8 mouse cellular contexts compared by ENCODE assay signal in genomic region chr11:78322076-78322831, GRCm38 (mm10). TPM values are rescaled to one million over a fixed set of nuclear protein-coding genes. Genes with fewer than 3 reads are reported as not detected.
DNase-seq lines count a peak whose midpoint lies in the region; ATAC-seq and TF ChIP-seq lines count a peak whose summit lies in the region.

No protein-coding gene starts in this region.

- no peak for TF ChIP-seq CTCF in forebrain, postnatal 0 days (IDR thresholded peaks at IDR 0.05; ENCODE audit: low read depth)

- WGBS in forebrain, postnatal 0 days = 20% methylated on average over 2 of the region's 2 CpGs
- WGBS in midbrain, embryonic 16.5 days = 54% methylated on average over 2 of the region's 2 CpGs

- H3K36me3 ChIP-seq in forebrain, postnatal 0 days (ENCODE audit: insufficient read depth) = no peaks in the 10 kb centered on the region
- no peaks in the 10 kb centered on the region for H3K36me3 ChIP-seq in midbrain, embryonic 16.5 days (ENCODE audit: control insufficient read depth, insufficient read depth, low read length)

- DNase-seq in cerebellum, postnatal 10 days = peak; percentile 47 to 59
- no peak for DNase-seq in cerebellum, postnatal 4 days (ENCODE audit: low spot score in 2 of 2)
- DNase-seq in left cerebral cortex, postnatal 10 days (ENCODE audit: extremely low spot score in 1 of 2, low spot score in 2 of 2) = peak; percentile 41 to 49
- DNase-seq in left cerebral cortex, adult 11 months (ENCODE audit: low spot score) = no peak
- DNase-seq in forebrain, postnatal 0 days = peak; percentile 25
- no peak for DNase-seq in embryo, embryonic 9.5 days (ENCODE audit: extremely low spot score)
- no peak for DNase-seq in urinary bladder, postnatal 36 days (ENCODE audit: low spot score in 2 of 2)

- peak overlapping the region; percentile 37 for H3K4me2 ChIP-seq in forebrain, postnatal 0 days (ENCODE audit: low read depth)
- peak overlapping the region; percentile 41 for H3K4me2 ChIP-seq in midbrain, embryonic 16.5 days (ENCODE audit: low read length)

- H3K4me1 ChIP-seq in forebrain, postnatal 0 days (ENCODE audit: insufficient read depth) = no peaks in the 10 kb centered on the region
- peaks cover 8% of the 10 kb centered on the region; the same call in 1 of the 2 replicates for H3K4me1 ChIP-seq in midbrain, embryonic 16.5 days (ENCODE audit: control insufficient read depth, insufficient read depth, low read length)

- 0 out of 2 replicates have a peak overlapping the region, but pooled peaks have one; percentile 0 for H3K9ac ChIP-seq in forebrain, postnatal 0 days
- H3K9ac ChIP-seq in midbrain, embryonic 16.5 days (ENCODE audit: low read depth, low read length) = 0 out of 2 replicates have a peak overlapping the region, but pooled peaks have one; percentile 28

- peak; percentile 66 for ATAC-seq in forebrain, postnatal 0 days
- peak; percentile 56; the same call in 1 of the 2 replicates for ATAC-seq in midbrain, embryonic 16.5 days

- H3K27me3 ChIP-seq in forebrain, postnatal 0 days (ENCODE audit: insufficient read depth, low read length) = no peaks in the 10 kb centered on the region
- no peaks in the 10 kb centered on the region for H3K27me3 ChIP-seq in midbrain, embryonic 16.5 days (ENCODE audit: control insufficient read depth, insufficient read depth, low read depth, low read length)

- H3K9me3 ChIP-seq in forebrain, postnatal 0 days (ENCODE audit: low read length) = no peaks in the 10 kb centered on the region
- no peaks in the 10 kb centered on the region for H3K9me3 ChIP-seq in midbrain, embryonic 16.5 days (replicated peaks; ENCODE audit: control insufficient read depth, low read length, poor library complexity, severe bottlenecking)

- peak overlapping the region; percentile 60 for H3K27ac ChIP-seq in forebrain, postnatal 0 days (ENCODE audit: low read depth, low read length)
- H3K27ac ChIP-seq in midbrain, embryonic 16.5 days (ENCODE audit: low read length) = peak overlapping the region; percentile 77

- intact Hi-C loops in left cerebral cortex, postnatal 10 days (cut with DNase I) = no loop called here

- peak overlapping the region; percentile 22 for H3K4me3 ChIP-seq in forebrain, postnatal 0 days (ENCODE audit: low read depth, low read length)
- peak overlapping the region; percentile 21; the same call in 1 of the 2 replicates for H3K4me3 ChIP-seq in midbrain, embryonic 16.5 days (ENCODE audit: low read depth, low read length)

RNA-seq across cellular contexts. Expression of gene Aldoc, which starts 0.5 kb away (rescaled TPM):
- 100 to 1,000 TPM; 291 to 324 TPM for total RNA-seq in left cerebral cortex, postnatal 10 days (2021)
- 187 and 207 TPM in 2 replicates for total RNA-seq in forebrain, postnatal 0 days (2014; rRNA removed)
- 182 and 219 TPM in 2 replicates for polyA plus RNA-seq in forebrain, postnatal 0 days (2015; fragmentation: Nextera tagmentation; extraction: Ambion mirVana)
- polyA plus RNA-seq in midbrain, embryonic 16.5 days (2015; fragmentation: Nextera tagmentation; extraction: Ambion mirVana) = 87.2 and 154 TPM in 2 replicates

RNA-seq across cellular contexts. Expression of gene Pigs, which starts 6.0 kb away (rescaled TPM):
- total RNA-seq in left cerebral cortex, postnatal 10 days (2021) = 10 to 100 TPM; 72.3 to 76.6 TPM
- total RNA-seq in forebrain, postnatal 0 days (2014; rRNA removed) = 33.0 and 43.1 TPM in 2 replicates
- 63.7 and 76.8 TPM in 2 replicates for polyA plus RNA-seq in forebrain, postnatal 0 days (2015; fragmentation: Nextera tagmentation; extraction: Ambion mirVana)
- polyA plus RNA-seq in midbrain, embryonic 16.5 days (2015; fragmentation: Nextera tagmentation; extraction: Ambion mirVana) = 70.7 and 79.0 TPM in 2 replicates

RNA-seq across cellular contexts. Expression of gene Spag5, which starts 20.9 kb away (rescaled TPM):
- 1 to 10 TPM; 3.1 to 3.9 TPM for total RNA-seq in left cerebral cortex, postnatal 10 days (2021)
- total RNA-seq in forebrain, postnatal 0 days (2014; rRNA removed) = 5.7 and 6.5 TPM in 2 replicates
- polyA plus RNA-seq in forebrain, postnatal 0 days (2015; fragmentation: Nextera tagmentation; extraction: Ambion mirVana) = 3.5 and 4.8 TPM in 2 replicates
- polyA plus RNA-seq in midbrain, embryonic 16.5 days (2015; fragmentation: Nextera tagmentation; extraction: Ambion mirVana) = 4.2 and 6.5 TPM in 2 replicates

RNA-seq across cellular contexts. Expression of gene Unc119, which starts 21.0 kb away (rescaled TPM):
- total RNA-seq in left cerebral cortex, postnatal 10 days (2021) = 10 to 100 TPM; 34.6 to 35.8 TPM
- 86.5 and 99.7 TPM in 2 replicates for total RNA-seq in forebrain, postnatal 0 days (2014; rRNA removed)
- 72.2 and 72.5 TPM in 2 replicates for polyA plus RNA-seq in forebrain, postnatal 0 days (2015; fragmentation: Nextera tagmentation; extraction: Ambion mirVana)
- 77.2 and 81.8 TPM in 2 replicates for polyA plus RNA-seq in midbrain, embryonic 16.5 days (2015; fragmentation: Nextera tagmentation; extraction: Ambion mirVana)

RNA-seq across cellular contexts. Expression of gene BC030499, which starts 31.6 kb away (rescaled TPM):
- 1 to 10 TPM; 1.6 TPM for total RNA-seq in left cerebral cortex, postnatal 10 days (2021)
- total RNA-seq in forebrain, postnatal 0 days (2014; rRNA removed) = 0.38 and 0.62 TPM in 2 replicates
- polyA plus RNA-seq in forebrain, postnatal 0 days (2015; fragmentation: Nextera tagmentation; extraction: Ambion mirVana) = not detected in 2 replicates
- polyA plus RNA-seq in midbrain, embryonic 16.5 days (2015; fragmentation: Nextera tagmentation; extraction: Ambion mirVana) = 0.15 and 0.25 TPM in 2 replicates

Comparison
In these comparisons a context has a peak if more than half of its experiments do, and no peak if none do; other contexts are left out.
1. DNase-seq: peak in cerebellum, postnatal 10 days (2 of 2), left cerebral cortex, postnatal 10 days (2 of 2) and forebrain, postnatal 0 days (single experiment); none in cerebellum, postnatal 4 days (0 of 2), left cerebral cortex, adult 11 months (single experiment), embryo, embryonic 9.5 days (single experiment) and urinary bladder, postnatal 36 days (0 of 2).